Mouse (Mus musculus) kidney, embryonic 14.5 days (tissue): ENCODE results near the gene Cwf19l2. TPM values are rescaled to one million over a fixed set of nuclear protein-coding genes. Genes with fewer than 3 reads are reported as not detected.
"Not testable (repeated sequence)": the region's sequence is repeated elsewhere in the genome, so short reads cannot be mapped to it uniquely, and the experiment has no call there.

Experiments used
- ATAC-seq: fragments of 200-750 bp; cut with Nextera tagmentation; 2 replicates; pipeline ENCODE4 v1.8.0; 2017; ENCODE audit warnings: moderate number of reproducible peaks, mild to moderate bottlenecking, moderate TSS enrichment, moderate library complexity; ENCODE audit not compliant: low FRiP score, low TSS enrichment
- H3K27ac ChIP-seq: fragments of 300-500 bp; sonication (generic); 2 replicates; pipeline ENCODE4 v1.5.1; 2014; ENCODE audit warnings: low read depth, mild to moderate bottlenecking, low read length, moderate library complexity, mixed read lengths
- H3K27me3 ChIP-seq: fragments of 300-500 bp; sonication (generic); 2 replicates; pipeline ENCODE4 v1.6.1; 2014; ENCODE audit warnings: mild to moderate bottlenecking, low read length; ENCODE audit not compliant: control insufficient read depth, insufficient read depth
- H3K36me3 ChIP-seq: fragments of 300-500 bp; sonication (generic); 2 replicates; pipeline ENCODE4 v1.6.1; 2014; ENCODE audit warnings: low read length, mixed read lengths; ENCODE audit not compliant: control insufficient read depth, insufficient read depth
- H3K4me1 ChIP-seq: fragments of 300-500 bp; sonication (generic); 2 replicates; pipeline ENCODE4 v1.6.1; 2014; ENCODE audit warnings: low read length, mixed read lengths; ENCODE audit not compliant: control insufficient read depth, insufficient read depth
- H3K4me2 ChIP-seq: fragments of 300-500 bp; sonication (generic); replicated peaks from 2 replicates; pipeline ENCODE4 v1.6.1; 2014; ENCODE audit warnings: low read depth, mild to moderate bottlenecking, low read length
- H3K4me3 ChIP-seq: fragments of 300-500 bp; sonication (generic); 2 replicates; pipeline ENCODE4 v1.5.1; 2014; ENCODE audit warnings: mild to moderate bottlenecking, low read length
- H3K9ac ChIP-seq: fragments of 300-500 bp; sonication (generic); 2 replicates; pipeline ENCODE4 v1.6.1; 2014; ENCODE audit warnings: low read depth, mild to moderate bottlenecking, low read length, moderate library complexity
- H3K9me3 ChIP-seq: fragments of 300-500 bp; sonication (generic); 2 replicates; pipeline ENCODE4 v1.6.1; 2016; ENCODE audit warnings: low read length; ENCODE audit not compliant: control insufficient read depth
- WGBS: fragments of 180-500 bp; shearing (Covaris S2); extraction: QIAGEN DNeasy Blood & Tissue Kit; methylation state at CpG from one replicate; pipeline ENCODE4 v1.1.7; 2014; 5-methylcytosine and 5-hydroxymethylcytosine counted together
- polyA plus RNA-seq: library from polyadenylated mRNA; unstranded; fragments of >200 nt; fragmentation: Nextera tagmentation; extraction: Ambion mirVana; gene quantifications from 2 replicates; pipeline ENCODE4 v1.2.1, GENCODE M21; 2014

The Cwf19l2 gene
- 17.9 and 18.8 TPM in 2 replicates for polyA plus RNA-seq

GRCm38 (mm10) chr9:3403251-3404208 lies at the start of gene Cwf19l2:
Cwf19l2 (plus strand) TSS chr9:3403592.
- Histone ChIP-seq H3K4me1 (no peaks in the 10 kb centered on the region), H3K4me2 (peak within 1 kb of the TSS; percentile 56), H3K27me3 (no peaks in the 10 kb centered on the region), H3K27ac (peak within 1 kb of the TSS; percentile 88), H3K4me3 (peak within 1 kb of the TSS; percentile 81), H3K9me3 (no peaks in the 10 kb centered on the region), H3K36me3 (no peaks in the 10 kb centered on the region), H3K9ac (peak within 1 kb of the TSS; percentile 78)
- under 1% methylated on average over 28 of the region's 28 CpGs for WGBS
- peak; percentile 95 for ATAC-seq

DNA sequence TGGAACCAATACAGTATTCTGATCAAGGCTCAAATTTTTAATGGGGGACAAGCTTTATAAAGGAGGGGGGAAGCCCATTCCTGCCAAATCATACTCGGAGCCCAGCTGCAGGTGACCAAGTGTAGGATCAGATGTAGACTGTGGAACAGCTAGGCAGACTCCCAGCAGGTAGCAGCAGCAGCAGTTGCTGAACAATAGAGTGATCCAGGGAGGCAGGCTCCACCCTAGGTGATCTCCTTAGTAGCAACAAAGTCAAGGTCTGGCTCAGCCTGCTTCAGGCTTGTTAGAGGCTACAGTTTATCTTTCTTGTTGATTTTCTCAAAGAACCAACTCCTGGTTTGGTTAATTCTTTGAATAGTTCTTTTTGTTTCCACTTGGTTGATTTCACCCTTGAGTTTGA lies 27.1 kb upstream of the Cwf19l2 start:
- not testable (repeated sequence) for H3K4me3 ChIP-seq, H3K9me3 ChIP-seq, H3K27me3 ChIP-seq, ATAC-seq, H3K27ac ChIP-seq, H3K4me2 ChIP-seq, H3K9ac ChIP-seq, H3K4me1 ChIP-seq, H3K36me3 ChIP-seq
- 78% methylated on average over 1 of the region's 1 CpGs for WGBS

GRCm38 (mm10) chr9:3404372-3404771 lies 980 bp downstream of the Cwf19l2 start:
- 1% methylated on average over 13 of the region's 13 CpGs for WGBS
- Histone ChIP-seq H3K36me3 (no peaks in the 10 kb centered on the region), H3K27ac (0 out of 2 replicates have a peak overlapping the region, but pooled peaks have one; percentile 88), H3K9me3 (no peaks in the 10 kb centered on the region), H3K4me1 (no peaks in the 10 kb centered on the region), H3K27me3 (no peaks in the 10 kb centered on the region), H3K4me2 (peak overlapping the region; percentile 56), H3K9ac (peak overlapping the region; percentile 78), H3K4me3 (peak overlapping the region; percentile 81)
- ATAC-seq = peak; percentile 18; the same call in 1 of the 2 replicates

GRCm38 (mm10) chr9:3439555-3440300 lies 36.3 kb downstream of the Cwf19l2 start:
- not testable (repeated sequence) for H3K4me1 ChIP-seq, H3K9ac ChIP-seq, ATAC-seq, H3K4me2 ChIP-seq, H3K36me3 ChIP-seq, H3K27me3 ChIP-seq, H3K9me3 ChIP-seq, H3K4me3 ChIP-seq, H3K27ac ChIP-seq
- 85% methylated on average over 6 of the region's 6 CpGs for WGBS

DNA sequence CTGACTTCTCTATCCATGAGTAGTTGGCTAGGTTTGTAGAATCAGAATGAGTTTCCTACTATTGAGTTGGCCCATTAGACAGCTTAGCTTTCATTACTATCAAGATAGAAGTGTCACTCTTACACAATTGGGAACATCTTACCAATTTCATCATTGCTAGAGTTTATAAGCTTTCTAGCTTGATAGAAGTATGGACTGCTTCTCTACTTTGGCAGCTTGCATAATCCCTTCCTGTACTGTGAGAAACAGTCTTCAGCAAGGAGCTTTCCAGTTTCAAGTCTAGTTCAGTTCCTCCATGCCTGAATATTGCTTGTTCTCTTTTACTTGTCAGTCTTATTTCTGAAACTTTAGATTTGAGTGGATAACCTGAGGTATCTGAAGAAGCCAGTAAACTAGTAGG lies 68.5 kb downstream of the Cwf19l2 start:
- Histone ChIP-seq H3K9me3 (no peaks in the 10 kb centered on the region), H3K27ac (no peak overlapping the region), H3K36me3 (no peaks in the 10 kb centered on the region; the same call in 1 of the 2 replicates), H3K4me3 (no peak overlapping the region), H3K4me1 (no peaks in the 10 kb centered on the region), H3K9ac (no peak overlapping the region), H3K27me3 (no peaks in the 10 kb centered on the region), H3K4me2 (no peak overlapping the region)
- ATAC-seq = no peak

GRCm38 (mm10) chr9:3518645-3519044 lies 115.3 kb downstream of the Cwf19l2 start:
- H3K36me3 ChIP-seq = no peaks in the 10 kb centered on the region
- H3K4me2 ChIP-seq = no peak overlapping the region
- 97% methylated on average over 1 of the region's 1 CpGs for WGBS
- H3K9me3 ChIP-seq = no peaks in the 10 kb centered on the region
- H3K4me1 ChIP-seq = no peaks in the 10 kb centered on the region
- H3K27me3 ChIP-seq = no peaks in the 10 kb centered on the region
- no peak for ATAC-seq
- H3K4me3 ChIP-seq = no peak overlapping the region
- H3K27ac ChIP-seq = no peak overlapping the region
- no peak overlapping the region for H3K9ac ChIP-seq

GRCm38 (mm10) chr9:3519178-3519577 lies 115.8 kb downstream of the Cwf19l2 start:
- H3K4me2 ChIP-seq = no peak overlapping the region
- no peaks in the 10 kb centered on the region for H3K4me1 ChIP-seq
- no peaks in the 10 kb centered on the region for H3K27me3 ChIP-seq
- H3K36me3 ChIP-seq = no peaks in the 10 kb centered on the region
- 94% methylated on average over 1 of the region's 1 CpGs for WGBS
- no peak for ATAC-seq
- H3K27ac ChIP-seq = no peak overlapping the region
- H3K4me3 ChIP-seq = no peak overlapping the region
- H3K9ac ChIP-seq = no peak overlapping the region
- no peaks in the 10 kb centered on the region for H3K9me3 ChIP-seq

DNA sequence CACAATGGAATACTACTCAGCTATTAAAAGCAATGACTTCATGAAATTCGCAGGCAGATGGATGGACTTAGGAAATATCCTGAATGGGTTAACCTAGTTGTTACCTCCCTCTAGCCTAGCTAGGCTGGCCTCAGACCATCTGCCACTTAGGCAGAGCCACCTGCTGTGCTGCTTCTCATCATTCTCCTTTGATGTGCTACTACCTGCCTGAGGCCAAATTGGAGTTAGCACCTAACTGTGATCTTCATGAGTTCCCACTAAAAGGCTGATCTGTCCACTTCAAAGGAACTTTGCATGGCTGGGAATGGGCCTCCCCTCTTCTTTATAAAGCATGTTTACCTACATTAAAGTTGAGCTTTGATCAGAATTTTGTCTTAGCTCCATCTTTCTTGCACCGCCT lies 117.6 kb downstream of the Cwf19l2 start:
- H3K9me3 ChIP-seq = no peaks in the 10 kb centered on the region
- H3K27me3 ChIP-seq = no peaks in the 10 kb centered on the region
- H3K27ac ChIP-seq = no peak overlapping the region
- H3K4me3 ChIP-seq = no peak overlapping the region
- no peak for ATAC-seq
- H3K9ac ChIP-seq = no peak overlapping the region
- no peaks in the 10 kb centered on the region for H3K4me1 ChIP-seq
- H3K36me3 ChIP-seq = no peaks in the 10 kb centered on the region
- 64% methylated on average over 2 of the region's 2 CpGs for WGBS
- no peak overlapping the region for H3K4me2 ChIP-seq
